Mouse (Mus musculus): ENCODE data around the gene Tob1. TPM values are rescaled to one million over a fixed set of nuclear protein-coding genes. Genes with fewer than 3 reads are reported as not detected.

Tob1 gene
- polyA plus RNA-seq, 1 experiment: 33.3 TPM

DNA sequence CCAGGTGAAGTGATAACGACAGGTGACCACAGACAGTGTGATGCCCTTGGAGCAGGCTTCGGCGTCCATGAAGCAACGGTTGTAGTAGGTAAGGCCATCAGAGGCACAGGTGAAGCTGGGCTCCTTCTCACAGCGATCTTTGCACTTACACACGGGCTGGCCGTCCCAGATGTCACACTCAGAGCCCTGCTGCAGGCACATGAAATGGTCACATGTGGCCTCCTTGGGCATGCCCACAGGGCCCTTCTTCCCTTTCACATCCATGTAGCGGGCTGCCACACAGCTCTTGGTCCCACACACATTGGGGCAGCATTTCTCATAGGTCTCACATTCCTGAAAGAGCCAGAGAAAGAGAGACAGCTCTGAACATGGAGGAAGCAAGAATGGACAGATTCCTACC, 27.5 kb downstream of the Tob1 start:
- TF ChIP-seq CTCF (IDR thresholded peaks at IDR 0.05; ENCODE audit: borderline replicate concordance, insufficient read depth, low read length): no peak
- TF ChIP-seq POLR2A (IDR thresholded peaks at IDR 0.05; ENCODE audit: low read depth, low read length): no peak

DNA sequence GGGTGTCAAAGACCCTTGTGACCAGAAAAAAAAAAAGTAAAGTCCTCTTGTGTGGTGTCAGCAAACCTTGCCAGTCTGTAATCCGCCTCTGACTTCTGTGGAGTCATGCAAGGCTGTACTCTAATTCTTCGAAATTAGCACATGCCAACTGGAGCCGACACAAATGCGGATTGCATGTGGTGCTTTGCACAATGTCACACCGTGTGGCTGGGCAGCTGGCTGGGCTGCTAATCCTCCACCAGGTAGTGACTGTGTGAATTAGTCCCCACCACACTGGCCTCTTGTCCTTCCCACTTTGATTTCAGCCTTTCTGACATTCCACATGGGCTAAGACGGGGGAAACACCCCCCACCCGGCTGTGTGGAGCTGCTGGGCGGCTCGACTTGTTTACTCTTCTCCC, 28.5 kb downstream of the Tob1 start:
- TF ChIP-seq POLR2A (IDR thresholded peaks at IDR 0.05; ENCODE audit: low read depth, low read length): no peak
- Histone ChIP-seq H3K27ac (ENCODE audit: insufficient read depth, low read length) (no peak overlapping the region), H3K4me3 (ENCODE audit: insufficient read depth, low read length) (no peak overlapping the region), H3K4me1 (ENCODE audit: control insufficient read depth, insufficient read depth, low read length) (0 out of 2 replicates have a peak, but pooled peaks cover 3% of the 10 kb centered on the region)

More for the DNA sequence above, 27.5 kb downstream of the Tob1 start:
- H3K27ac ChIP-seq (ENCODE audit: insufficient read depth, low read length): no peak overlapping the region
- 0 out of 2 replicates have a peak, but pooled peaks cover 3% of the 10 kb centered on the region for H3K4me1 ChIP-seq (ENCODE audit: control insufficient read depth, insufficient read depth, low read length)
- H3K4me3 ChIP-seq (ENCODE audit: insufficient read depth, low read length): no peak overlapping the region

DNA sequence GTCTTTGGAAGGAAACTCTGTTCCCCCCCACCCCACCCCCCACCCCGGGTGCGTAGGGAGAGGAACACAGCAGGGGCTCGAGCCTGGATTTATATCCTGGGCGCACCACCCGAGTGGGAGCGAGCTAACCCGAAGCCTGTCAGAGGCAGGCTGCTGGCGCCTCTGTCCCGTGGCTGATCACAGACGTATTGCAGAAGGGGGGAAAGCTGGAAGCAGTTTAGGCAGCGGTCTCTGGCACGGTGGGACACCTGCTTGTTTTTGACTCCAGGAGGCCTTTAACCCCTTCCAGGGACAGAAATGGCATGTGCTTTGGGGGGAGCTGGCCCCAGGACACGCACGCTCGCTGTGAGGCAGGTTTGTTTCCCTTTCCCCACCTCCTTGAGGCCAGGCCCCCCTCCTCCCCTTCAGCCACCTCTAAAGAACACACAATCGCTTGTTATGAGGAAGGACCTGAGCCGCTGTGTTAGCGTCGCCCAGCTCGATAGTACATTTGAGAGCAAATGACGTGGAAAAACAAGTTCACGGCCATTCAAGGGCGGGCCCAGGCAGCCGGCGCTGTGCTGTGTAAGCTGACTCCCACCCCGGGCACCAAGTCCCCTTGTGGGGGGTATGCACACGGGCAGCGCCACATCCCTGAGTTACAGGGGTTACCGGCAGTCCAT, 31.6 kb downstream of the Tob1 start:
- H3K4me1 ChIP-seq (ENCODE audit: control insufficient read depth, insufficient read depth, low read length): 0 out of 2 replicates have a peak, but pooled peaks cover 3% of the 10 kb centered on the region

GRCm38 (mm10) chr11:94243422-94244180, 32.3 kb downstream of the Tob1 start:
- Histone ChIP-seq H3K27ac (ENCODE audit: insufficient read depth, low read length) (no peak overlapping the region), H3K4me1 (ENCODE audit: control insufficient read depth, insufficient read depth, low read length) (0 out of 2 replicates have a peak, but pooled peaks cover 3% of the 10 kb centered on the region), H3K4me3 (ENCODE audit: insufficient read depth, low read length) (no peak overlapping the region)
- no peak for TF ChIP-seq POLR2A (IDR thresholded peaks at IDR 0.05; ENCODE audit: low read depth, low read length)
- TF ChIP-seq CTCF (IDR thresholded peaks at IDR 0.05; ENCODE audit: borderline replicate concordance, insufficient read depth, low read length): no peak

More for the DNA sequence above, 31.6 kb downstream of the Tob1 start:
- H3K27ac ChIP-seq (ENCODE audit: insufficient read depth, low read length): no peak overlapping the region
- no peak overlapping the region for H3K4me3 ChIP-seq (ENCODE audit: insufficient read depth, low read length)
- TF ChIP-seq CTCF (IDR thresholded peaks at IDR 0.05; ENCODE audit: borderline replicate concordance, insufficient read depth, low read length) (no peak), POLR2A (IDR thresholded peaks at IDR 0.05; ENCODE audit: low read depth, low read length) (no peak)

GRCm38 (mm10) chr11:94244385-94244784, 33.1 kb downstream of the Tob1 start:
- no peak for TF ChIP-seq POLR2A (IDR thresholded peaks at IDR 0.05; ENCODE audit: low read depth, low read length)
- TF ChIP-seq CTCF (IDR thresholded peaks at IDR 0.05; ENCODE audit: borderline replicate concordance, insufficient read depth, low read length): no peak
- Histone ChIP-seq H3K4me1 (ENCODE audit: control insufficient read depth, insufficient read depth, low read length) (0 out of 2 replicates have a peak, but pooled peaks cover 3% of the 10 kb centered on the region), H3K4me3 (ENCODE audit: insufficient read depth, low read length) (no peak overlapping the region), H3K27ac (ENCODE audit: insufficient read depth, low read length) (no peak overlapping the region)

GRCm38 (mm10) chr11:94245955-94246788, 34.9 kb downstream of the Tob1 start, which contains the start of gene Wfikkn2:
TSS of gene Wfikkn2 (minus strand) at chr11:94246005.
- Histone ChIP-seq H3K4me1 (ENCODE audit: control insufficient read depth, insufficient read depth, low read length) (0 out of 2 replicates have a peak, but pooled peaks cover 3% of the 10 kb centered on the region), H3K27ac (ENCODE audit: insufficient read depth, low read length) (no peak within 1 kb of the TSS), H3K4me3 (ENCODE audit: insufficient read depth, low read length) (no peak within 1 kb of the TSS)
- no peak for TF ChIP-seq CTCF (IDR thresholded peaks at IDR 0.05; ENCODE audit: borderline replicate concordance, insufficient read depth, low read length)
- no peak for TF ChIP-seq POLR2A (IDR thresholded peaks at IDR 0.05; ENCODE audit: low read depth, low read length)

DNA sequence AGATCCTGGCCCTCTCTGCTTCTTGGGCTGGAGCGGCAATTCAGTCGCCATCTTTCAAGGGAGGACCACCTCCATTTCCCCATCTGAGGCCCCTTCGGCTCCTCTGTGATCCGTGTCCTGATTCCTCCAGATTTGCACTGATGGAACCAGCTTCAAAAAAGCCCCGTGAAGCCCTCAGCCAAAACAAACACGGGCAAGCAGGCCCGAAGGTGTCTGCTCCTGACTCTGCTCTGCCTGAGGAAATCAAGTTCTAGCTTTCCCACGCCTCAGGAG, 35.5 kb downstream of the Tob1 start:
- TF ChIP-seq POLR2A (IDR thresholded peaks at IDR 0.05; ENCODE audit: low read depth, low read length): no peak
- TF ChIP-seq CTCF (IDR thresholded peaks at IDR 0.05; ENCODE audit: borderline replicate concordance, insufficient read depth, low read length): no peak
- Histone ChIP-seq H3K27ac (ENCODE audit: insufficient read depth, low read length) (no peak overlapping the region), H3K4me1 (ENCODE audit: control insufficient read depth, insufficient read depth, low read length) (0 out of 2 replicates have a peak, but pooled peaks cover 3% of the 10 kb centered on the region), H3K4me3 (ENCODE audit: insufficient read depth, low read length) (no peak overlapping the region)

DNA sequence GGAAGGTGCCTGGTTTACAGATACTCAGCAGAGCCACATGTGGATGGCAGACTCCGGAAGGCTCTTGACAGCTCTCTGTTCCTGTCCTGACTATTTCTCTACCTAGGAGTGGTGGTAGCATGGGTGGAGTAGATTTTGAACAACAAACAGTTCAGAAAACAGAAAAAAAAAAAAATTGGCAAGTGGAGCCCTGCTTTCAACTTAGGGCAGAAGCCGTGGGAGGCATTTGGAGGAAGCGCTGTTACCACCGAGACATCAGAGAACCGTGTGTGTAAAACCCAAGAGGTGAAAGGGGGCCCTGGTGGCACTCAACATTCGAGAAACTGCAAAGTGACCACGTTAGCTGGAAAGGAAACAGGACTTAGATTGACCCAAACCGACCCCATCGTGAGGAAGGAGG, 41.9 kb downstream of the Tob1 start:
- H3K4me3 ChIP-seq (ENCODE audit: insufficient read depth, low read length): no peak overlapping the region
- TF ChIP-seq POLR2A (IDR thresholded peaks at IDR 0.05; ENCODE audit: low read depth, low read length): no peak
- TF ChIP-seq CTCF (IDR thresholded peaks at IDR 0.05; ENCODE audit: borderline replicate concordance, insufficient read depth, low read length): no peak
- no peak overlapping the region for H3K27ac ChIP-seq (ENCODE audit: insufficient read depth, low read length)
- peaks cover 7% of the 10 kb centered on the region for H3K4me1 ChIP-seq (ENCODE audit: control insufficient read depth, insufficient read depth, low read length)

DNA sequence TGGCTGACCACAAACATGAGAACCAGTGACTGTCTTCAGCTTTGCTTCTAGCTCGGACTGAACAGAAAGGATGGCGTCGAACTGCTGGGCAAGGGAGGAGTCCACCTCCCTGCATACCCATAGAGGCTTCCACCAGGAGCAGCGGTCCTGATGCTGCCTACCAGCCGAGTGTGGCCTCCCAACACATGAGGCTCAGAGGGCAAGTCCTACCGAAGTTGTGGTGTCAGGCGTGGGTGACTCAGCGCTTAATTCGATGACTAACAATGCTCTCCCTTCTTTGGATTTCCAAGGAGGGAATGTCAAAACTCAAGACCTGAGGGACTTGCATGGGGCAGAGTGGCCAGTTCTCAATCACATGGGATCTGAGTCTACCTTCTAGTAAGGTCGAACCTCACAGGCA, 42.4 kb downstream of the Tob1 start:
- Histone ChIP-seq H3K4me3 (ENCODE audit: insufficient read depth, low read length) (no peak overlapping the region), H3K4me1 (ENCODE audit: control insufficient read depth, insufficient read depth, low read length) (peaks cover 7% of the 10 kb centered on the region), H3K27ac (ENCODE audit: insufficient read depth, low read length) (no peak overlapping the region)
- TF ChIP-seq CTCF (IDR thresholded peaks at IDR 0.05; ENCODE audit: borderline replicate concordance, insufficient read depth, low read length) (no peak), POLR2A (IDR thresholded peaks at IDR 0.05; ENCODE audit: low read depth, low read length) (no peak)

Data from embryonic fibroblast, embryonic 13.5 days (primary cell).